In the genomic region with DNA sequence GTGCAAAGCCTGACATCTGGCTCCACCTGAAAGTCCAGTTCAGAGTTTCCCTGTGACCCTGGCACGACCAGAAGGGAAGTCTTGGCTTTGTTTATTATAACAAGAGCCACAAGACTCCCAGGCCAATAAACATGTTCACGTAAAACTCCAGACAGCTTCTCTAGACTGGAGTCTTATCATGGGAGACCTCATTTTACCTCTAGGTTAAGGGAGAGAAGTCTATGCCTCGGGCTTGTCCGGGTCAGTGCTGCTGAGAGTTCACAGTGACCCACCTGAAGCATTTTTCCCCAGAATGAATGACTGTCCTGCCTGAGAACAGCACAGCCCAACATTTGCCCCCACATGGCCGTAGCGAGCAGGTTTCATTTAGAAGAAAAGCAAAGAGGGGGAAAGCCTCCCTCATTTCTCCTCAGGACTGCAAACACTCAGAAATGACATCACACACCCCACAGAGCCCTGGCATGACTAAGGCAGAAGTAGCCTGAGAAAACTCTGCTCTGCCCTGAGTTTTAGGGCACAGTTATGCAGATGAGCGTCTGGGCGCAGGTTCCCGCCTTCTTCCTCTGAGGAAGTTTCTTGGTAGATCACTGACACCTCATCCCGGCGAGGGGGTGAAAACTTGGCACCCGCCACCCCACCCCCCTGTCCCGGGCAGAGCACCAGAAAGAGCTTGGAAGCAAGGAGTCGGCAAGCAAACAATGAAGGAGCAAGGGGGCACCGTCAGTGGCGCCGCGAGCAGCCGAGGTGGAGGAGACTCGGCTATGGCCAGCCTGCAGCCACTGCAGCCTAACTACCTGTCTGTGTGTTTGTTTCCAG, we compare ENCODE assay signal across 8 mouse cellular contexts.
DNase-seq lines count a peak whose midpoint lies in the region; ATAC-seq and TF ChIP-seq lines count a peak whose summit lies in the region.

No protein-coding gene starts in this region.

- TF ChIP-seq CTCF in C2C12 (IDR thresholded peaks at IDR 0.05; ENCODE audit: control insufficient read depth, insufficient read depth, insufficient read length) = no peak

- peak overlapping the region; percentile 75 for H3ac ChIP-seq in C2C12 (ENCODE audit: control insufficient read depth, insufficient read length, low read depth)

- H3K36me3 ChIP-seq in C2C12 (ENCODE audit: control insufficient read depth, insufficient read depth) = no peaks in the 10 kb centered on the region
- H3K36me3 ChIP-seq in embryonic facial prominence, embryonic 12.5 days = no peaks in the 10 kb centered on the region
- H3K36me3 ChIP-seq in heart, embryonic 11.5 days (ENCODE audit: control insufficient read depth, insufficient read depth, low read length) = no peaks in the 10 kb centered on the region

- H3K4me1 ChIP-seq in embryonic facial prominence, embryonic 12.5 days = peaks cover 35% of the 10 kb centered on the region
- peaks cover 41% of the 10 kb centered on the region for H3K4me1 ChIP-seq in heart, embryonic 11.5 days (ENCODE audit: control insufficient read depth, insufficient read depth, low read length)

- H3K9me3 ChIP-seq in embryonic facial prominence, embryonic 12.5 days = no peaks in the 10 kb centered on the region
- H3K9me3 ChIP-seq in heart, embryonic 11.5 days (replicated peaks; ENCODE audit: control insufficient read depth, low read length) = no peaks in the 10 kb centered on the region

- under 1% methylated on average over 20 of the region's 20 CpGs for WGBS in embryonic facial prominence, embryonic 12.5 days
- WGBS in heart, embryonic 11.5 days (ENCODE audit: insufficient replicate concordance) = under 1% methylated on average over 20 of the region's 20 CpGs

- peak; percentile 69 for DNase-seq in adrenal gland, adult 2 months
- peak; percentile 71 for DNase-seq in kidney, adult 9 months
- DNase-seq in lung, postnatal 10 days = peak; percentile 91
- DNase-seq in ovary, adult 18-20 months (ENCODE audit: low spot score) = peak; percentile 23
- DNase-seq in urinary bladder, postnatal 36 days (ENCODE audit: low spot score in 2 of 2) = peak; percentile 61 to 62

- peak overlapping the region; percentile 34 for H3K4me3 ChIP-seq in C2C12 (ENCODE audit: insufficient read depth, poor library complexity, severe bottlenecking)
- peak overlapping the region; percentile 50 for H3K4me3 ChIP-seq in embryonic facial prominence, embryonic 12.5 days
- H3K4me3 ChIP-seq in heart, embryonic 11.5 days (ENCODE audit: low read depth, low read length) = peak overlapping the region; percentile 59

- peak overlapping the region; percentile 57 for H3K9ac ChIP-seq in embryonic facial prominence, embryonic 12.5 days
- peak overlapping the region; percentile 71 for H3K9ac ChIP-seq in heart, embryonic 11.5 days (ENCODE audit: low read depth, low read length)

- H3K79me3 ChIP-seq in C2C12 (ENCODE audit: low read depth) = peaks cover 4% of the 10 kb centered on the region

- H3K79me2 ChIP-seq in C2C12 (ENCODE audit: control insufficient read depth, insufficient read depth) = peaks cover 24% of the 10 kb centered on the region

- ATAC-seq in embryonic facial prominence, embryonic 12.5 days (ENCODE audit: insufficient number of reproducible peaks, insufficient read depth, low FRiP score, low TSS enrichment) = 0 out of 2 replicates have a peak, but pooled peaks have one; percentile 23
- peak; percentile 35; the same call in 1 of the 2 replicates for ATAC-seq in heart, embryonic 11.5 days (replicated peaks; ENCODE audit: insufficient number of reproducible peaks, low FRiP score, low TSS enrichment)

- H3K27ac ChIP-seq in embryonic facial prominence, embryonic 12.5 days = peak overlapping the region; percentile 78
- peak overlapping the region; percentile 75 for H3K27ac ChIP-seq in heart, embryonic 11.5 days (ENCODE audit: low read depth, low read length)

- no peaks in the 10 kb centered on the region for H3K27me3 ChIP-seq in C2C12 (ENCODE audit: control insufficient read depth, insufficient read depth, insufficient read length)
- no peaks in the 10 kb centered on the region for H3K27me3 ChIP-seq in embryonic facial prominence, embryonic 12.5 days
- no peaks in the 10 kb centered on the region for H3K27me3 ChIP-seq in heart, embryonic 11.5 days (ENCODE audit: control insufficient read depth, insufficient read depth, low read length)

- H3K4me2 ChIP-seq in embryonic facial prominence, embryonic 12.5 days (replicated peaks) = peak overlapping the region; percentile 89
- peak overlapping the region; percentile 85 for H3K4me2 ChIP-seq in heart, embryonic 11.5 days

TF ChIP-seq in C2C12, 6 proteins besides CTCF, POLR2A, EP300 and RAD21:
- TF ChIP-seq MAX (IDR thresholded peaks at IDR 0.05) (peak; percentile 23), CEBPB (IDR thresholded peaks at IDR 0.05; ENCODE audit: low read depth) (no peak)
TF ChIP-seq in C2C12: peak in this region for 1.

Comparison
In these comparisons a context has a peak if more than half of its experiments do, and no peak if none do; other contexts are left out.
1. Peak in every context shown above with its lines: DNase-seq, ATAC-seq, H3K4me3 ChIP-seq and H3K27ac ChIP-seq.
2. DNase-seq: peak in every context shown above with its lines; median percentile 91 in lung, postnatal 10 days; 71 in kidney, adult 9 months; 69 in adrenal gland, adult 2 months; 62 in urinary bladder, postnatal 36 days; 23 in ovary, adult 18-20 months.